Mouse (Mus musculus): Measurements from ENCODE around the gene Dlgap1. TPM values are rescaled to one million over a fixed set of nuclear protein-coding genes. Genes with fewer than 3 reads are reported as not detected.

The Dlgap1 gene
- polyA plus RNA-seq, 1 experiment from 2014 or later, result 2.4 TPM

GRCm38 (mm10) chr17:70341230-70341629 lies 372.4 kb downstream of the Dlgap1 start:
- Histone ChIP-seq H3K4me2 (no peak overlapping the region), H3K4me3 (ENCODE audit: low read depth, low read length) (no peak overlapping the region), H3K9ac (ENCODE audit: low read length) (no peak overlapping the region), H3K9me3 (ENCODE audit: control insufficient read depth, low read length) (no peaks in the 10 kb centered on the region), H3K36me3 (ENCODE audit: control insufficient read depth, insufficient read depth, low read length) (no peaks in the 10 kb centered on the region), H3K4me1 (ENCODE audit: control insufficient read depth, insufficient read depth, low read length) (no peaks in the 10 kb centered on the region), H3K27ac (ENCODE audit: low read depth, low read length) (no peak overlapping the region), H3K27me3 (ENCODE audit: control insufficient read depth, insufficient read depth, low read length) (no peaks in the 10 kb centered on the region)
- DNase-seq (ENCODE audit: low spot score, missing footprints) (no peak), ATAC-seq (ENCODE audit: low FRiP score) (no peak)
- 82% methylated on average over 8 of the region's 8 CpGs for WGBS

- 73% methylated on average over 6 of the region's 6 CpGs for WGBS
- ATAC-seq (ENCODE audit: low FRiP score) (peak; percentile 11; the same call in 1 of the 2 replicates), DNase-seq (ENCODE audit: low spot score, missing footprints) (no peak)
- H3K27me3 ChIP-seq (ENCODE audit: control insufficient read depth, insufficient read depth, low read length), result no peaks in the 10 kb centered on the region
- no peaks in the 10 kb centered on the region for H3K36me3 ChIP-seq (ENCODE audit: control insufficient read depth, insufficient read depth, low read length)
- no peak overlapping the region for H3K4me2 ChIP-seq
- H3K9ac ChIP-seq (ENCODE audit: low read length), result no peak overlapping the region
- H3K9me3 ChIP-seq (ENCODE audit: control insufficient read depth, low read length), result no peaks in the 10 kb centered on the region
- H3K4me3 ChIP-seq (ENCODE audit: low read depth, low read length), result no peak overlapping the region
- no peak overlapping the region for H3K27ac ChIP-seq (ENCODE audit: low read depth, low read length)
- no peaks in the 10 kb centered on the region for H3K4me1 ChIP-seq (ENCODE audit: control insufficient read depth, insufficient read depth, low read length)
Measured at GRCm38 (mm10) chr17:70341920-70342319, 373.0 kb downstream of the Dlgap1 start.

GRCm38 (mm10) chr17:70347403-70347802 lies 378.5 kb downstream of the Dlgap1 start:
- H3K4me3 ChIP-seq (ENCODE audit: low read depth, low read length), result no peak overlapping the region
- 86% methylated on average over 4 of the region's 4 CpGs for WGBS
- no peak overlapping the region for H3K9ac ChIP-seq (ENCODE audit: low read length)
- no peaks in the 10 kb centered on the region for H3K27me3 ChIP-seq (ENCODE audit: control insufficient read depth, insufficient read depth, low read length)
- no peak overlapping the region for H3K4me2 ChIP-seq
- H3K27ac ChIP-seq (ENCODE audit: low read depth, low read length), result no peak overlapping the region
- H3K4me1 ChIP-seq (ENCODE audit: control insufficient read depth, insufficient read depth, low read length), result no peaks in the 10 kb centered on the region
- H3K9me3 ChIP-seq (ENCODE audit: control insufficient read depth, low read length), result no peaks in the 10 kb centered on the region
- ATAC-seq (ENCODE audit: low FRiP score) (no peak), DNase-seq (ENCODE audit: low spot score, missing footprints) (no peak)
- no peaks in the 10 kb centered on the region for H3K36me3 ChIP-seq (ENCODE audit: control insufficient read depth, insufficient read depth, low read length)

GRCm38 (mm10) chr17:70363561-70363960 lies 394.7 kb downstream of the Dlgap1 start:
- no peak overlapping the region for H3K27ac ChIP-seq (ENCODE audit: low read depth, low read length)
- no peak for ATAC-seq (ENCODE audit: low FRiP score)
- no peak overlapping the region for H3K9ac ChIP-seq (ENCODE audit: low read length)
- no peaks in the 10 kb centered on the region for H3K4me1 ChIP-seq (ENCODE audit: control insufficient read depth, insufficient read depth, low read length)
- H3K36me3 ChIP-seq (ENCODE audit: control insufficient read depth, insufficient read depth, low read length), result no peaks in the 10 kb centered on the region
- no peak for DNase-seq (ENCODE audit: low spot score, missing footprints)
- H3K9me3 ChIP-seq (ENCODE audit: control insufficient read depth, low read length), result no peaks in the 10 kb centered on the region
- WGBS, result 84% methylated on average over 3 of the region's 3 CpGs
- H3K4me2 ChIP-seq, result no peak overlapping the region
- H3K4me3 ChIP-seq (ENCODE audit: low read depth, low read length), result no peak overlapping the region
- no peaks in the 10 kb centered on the region for H3K27me3 ChIP-seq (ENCODE audit: control insufficient read depth, insufficient read depth, low read length)

GRCm38 (mm10) chr17:70363971-70364370 lies 395.1 kb downstream of the Dlgap1 start:
- Histone ChIP-seq H3K36me3 (ENCODE audit: control insufficient read depth, insufficient read depth, low read length) (no peaks in the 10 kb centered on the region), H3K4me2 (no peak overlapping the region), H3K4me3 (ENCODE audit: low read depth, low read length) (no peak overlapping the region), H3K4me1 (ENCODE audit: control insufficient read depth, insufficient read depth, low read length) (no peaks in the 10 kb centered on the region), H3K9ac (ENCODE audit: low read length) (no peak overlapping the region), H3K27ac (ENCODE audit: low read depth, low read length) (no peak overlapping the region), H3K9me3 (ENCODE audit: control insufficient read depth, low read length) (no peaks in the 10 kb centered on the region), H3K27me3 (ENCODE audit: control insufficient read depth, insufficient read depth, low read length) (no peaks in the 10 kb centered on the region)
- WGBS, result 90% methylated on average over 1 of the region's 1 CpGs
- DNase-seq (ENCODE audit: low spot score, missing footprints) (no peak), ATAC-seq (ENCODE audit: low FRiP score) (no peak)

- no peaks in the 10 kb centered on the region for H3K4me1 ChIP-seq (ENCODE audit: control insufficient read depth, insufficient read depth, low read length)
- H3K27me3 ChIP-seq (ENCODE audit: control insufficient read depth, insufficient read depth, low read length), result no peaks in the 10 kb centered on the region
- no peaks in the 10 kb centered on the region for H3K9me3 ChIP-seq (ENCODE audit: control insufficient read depth, low read length)
- H3K27ac ChIP-seq (ENCODE audit: low read depth, low read length), result no peak overlapping the region
- H3K4me3 ChIP-seq (ENCODE audit: low read depth, low read length), result no peak overlapping the region
- no peaks in the 10 kb centered on the region for H3K36me3 ChIP-seq (ENCODE audit: control insufficient read depth, insufficient read depth, low read length)
- no peak for ATAC-seq (ENCODE audit: low FRiP score)
- DNase-seq (ENCODE audit: low spot score, missing footprints), result no peak
- WGBS, result 81% methylated on average over 3 of the region's 3 CpGs
- H3K9ac ChIP-seq (ENCODE audit: low read length), result no peak overlapping the region
- no peak overlapping the region for H3K4me2 ChIP-seq
Measured at GRCm38 (mm10) chr17:70369124-70369523, 400.3 kb downstream of the Dlgap1 start.

GRCm38 (mm10) chr17:70377020-70377419 lies 408.1 kb downstream of the Dlgap1 start:
- Histone ChIP-seq H3K9me3 (ENCODE audit: control insufficient read depth, low read length) (no peaks in the 10 kb centered on the region), H3K9ac (ENCODE audit: low read length) (no peak overlapping the region), H3K36me3 (ENCODE audit: control insufficient read depth, insufficient read depth, low read length) (no peaks in the 10 kb centered on the region), H3K27me3 (ENCODE audit: control insufficient read depth, insufficient read depth, low read length) (no peaks in the 10 kb centered on the region), H3K4me3 (ENCODE audit: low read depth, low read length) (no peak overlapping the region), H3K4me2 (no peak overlapping the region), H3K4me1 (ENCODE audit: control insufficient read depth, insufficient read depth, low read length) (no peaks in the 10 kb centered on the region), H3K27ac (ENCODE audit: low read depth, low read length) (no peak overlapping the region)
- WGBS, result 69% methylated on average over 4 of the region's 4 CpGs
- DNase-seq (ENCODE audit: low spot score, missing footprints) (no peak), ATAC-seq (ENCODE audit: low FRiP score) (no peak)

GRCm38 (mm10) chr17:70388447-70388846 lies 419.6 kb downstream of the Dlgap1 start:
- H3K36me3 ChIP-seq (ENCODE audit: control insufficient read depth, insufficient read depth, low read length), result no peaks in the 10 kb centered on the region
- H3K4me1 ChIP-seq (ENCODE audit: control insufficient read depth, insufficient read depth, low read length), result no peaks in the 10 kb centered on the region
- WGBS, result 96% methylated on average over 1 of the region's 1 CpGs
- no peak for DNase-seq (ENCODE audit: low spot score, missing footprints)
- no peak overlapping the region for H3K4me2 ChIP-seq
- no peak overlapping the region for H3K9ac ChIP-seq (ENCODE audit: low read length)
- no peak overlapping the region for H3K27ac ChIP-seq (ENCODE audit: low read depth, low read length)
- no peaks in the 10 kb centered on the region for H3K27me3 ChIP-seq (ENCODE audit: control insufficient read depth, insufficient read depth, low read length)
- no peak for ATAC-seq (ENCODE audit: low FRiP score)
- H3K9me3 ChIP-seq (ENCODE audit: control insufficient read depth, low read length), result no peaks in the 10 kb centered on the region
- H3K4me3 ChIP-seq (ENCODE audit: low read depth, low read length), result no peak overlapping the region

GRCm38 (mm10) chr17:70397220-70397619 lies 428.3 kb downstream of the Dlgap1 start:
- H3K27me3 ChIP-seq (ENCODE audit: control insufficient read depth, insufficient read depth, low read length), result no peaks in the 10 kb centered on the region
- ATAC-seq (ENCODE audit: low FRiP score) (no peak), DNase-seq (ENCODE audit: low spot score, missing footprints) (no peak)
- H3K9ac ChIP-seq (ENCODE audit: low read length), result no peak overlapping the region
- no peaks in the 10 kb centered on the region for H3K36me3 ChIP-seq (ENCODE audit: control insufficient read depth, insufficient read depth, low read length)
- H3K27ac ChIP-seq (ENCODE audit: low read depth, low read length), result no peak overlapping the region
- no peak overlapping the region for H3K4me2 ChIP-seq
- 56% methylated on average over 3 of the region's 3 CpGs for WGBS
- H3K4me3 ChIP-seq (ENCODE audit: low read depth, low read length), result no peak overlapping the region
- H3K4me1 ChIP-seq (ENCODE audit: control insufficient read depth, insufficient read depth, low read length), result no peaks in the 10 kb centered on the region
- no peaks in the 10 kb centered on the region for H3K9me3 ChIP-seq (ENCODE audit: control insufficient read depth, low read length)

- H3K4me1 ChIP-seq (ENCODE audit: control insufficient read depth, insufficient read depth, low read length), result no peaks in the 10 kb centered on the region
- WGBS, result 74% methylated on average over 8 of the region's 8 CpGs
- no peak overlapping the region for H3K4me3 ChIP-seq (ENCODE audit: low read depth, low read length)
- H3K27me3 ChIP-seq (ENCODE audit: control insufficient read depth, insufficient read depth, low read length), result no peaks in the 10 kb centered on the region
- H3K4me2 ChIP-seq, result no peak overlapping the region
- no peak for DNase-seq (ENCODE audit: low spot score, missing footprints)
- no peak overlapping the region for H3K27ac ChIP-seq (ENCODE audit: low read depth, low read length)
- ATAC-seq (ENCODE audit: low FRiP score), result no peak
- H3K36me3 ChIP-seq (ENCODE audit: control insufficient read depth, insufficient read depth, low read length), result no peaks in the 10 kb centered on the region
- H3K9me3 ChIP-seq (ENCODE audit: control insufficient read depth, low read length), result no peaks in the 10 kb centered on the region
- H3K9ac ChIP-seq (ENCODE audit: low read length), result no peak overlapping the region
Measured at GRCm38 (mm10) chr17:70397708-70398107, 428.8 kb downstream of the Dlgap1 start.
